Mouse (Mus musculus) limb, embryonic 15.5 days (tissue): ENCODE measurements around the gene Cdc26. TPM values are rescaled to one million over a fixed set of nuclear protein-coding genes. Genes with fewer than 3 reads are reported as not detected.

ENCODE experiments used
- ATAC-seq: fragments of 200-750 bp; cut with Nextera tagmentation; 2 replicates; pipeline ENCODE4 v1.8.0; 2017; ENCODE audit warnings: low read depth, moderate TSS enrichment; ENCODE audit not compliant: insufficient number of reproducible peaks, low FRiP score, low TSS enrichment
- H3K27ac ChIP-seq: fragments of 300-500 bp; sonication (generic); 2 replicates; pipeline ENCODE4 v1.5.1; 2015; ENCODE audit warnings: moderate library complexity, mild to moderate bottlenecking, inconsistent platforms
- H3K27me3 ChIP-seq: fragments of 300-500 bp; sonication (generic); 2 replicates; pipeline ENCODE4 v1.6.1; 2015; ENCODE audit warnings: inconsistent platforms
- H3K36me3 ChIP-seq: fragments of 300-500 bp; sonication (generic); 2 replicates; pipeline ENCODE4 v1.6.1; 2015; ENCODE audit warnings: inconsistent platforms
- H3K4me1 ChIP-seq: fragments of 300-500 bp; sonication (generic); 2 replicates; pipeline ENCODE4 v1.6.1; 2015; ENCODE audit warnings: inconsistent platforms
- H3K4me2 ChIP-seq: fragments of 300-500 bp; sonication (generic); 2 replicates; pipeline ENCODE4 v1.6.1; 2015; ENCODE audit warnings: mild to moderate bottlenecking, inconsistent platforms
- H3K4me3 ChIP-seq: fragments of 300-500 bp; sonication (generic); 2 replicates; pipeline ENCODE4 v1.5.1; 2015; ENCODE audit warnings: mild to moderate bottlenecking, inconsistent platforms
- H3K9ac ChIP-seq: fragments of 300-500 bp; sonication (generic); 2 replicates; pipeline ENCODE4 v1.6.1; 2015; ENCODE audit warnings: inconsistent platforms
- H3K9me3 ChIP-seq: fragments of 300-500 bp; sonication (generic); 2 replicates; pipeline ENCODE4 v1.6.1; 2016; ENCODE audit warnings: inconsistent platforms
- WGBS: fragments of 180-500 bp; shearing (Covaris S2); methylation state at CpG from one replicate; pipeline ENCODE4 v1.1.7; 2015; 5-methylcytosine and 5-hydroxymethylcytosine counted together
- polyA plus RNA-seq: library from polyadenylated mRNA; unstranded; fragments of >200 nt; fragmentation: Nextera tagmentation; extraction: Ambion mirVana; gene quantifications from 2 replicates; pipeline ENCODE4 v1.2.1, GENCODE M21; 2015

Cdc26 gene
- polyA plus RNA-seq, 1 experiment from 2014 or later, result 156 TPM

DNA sequence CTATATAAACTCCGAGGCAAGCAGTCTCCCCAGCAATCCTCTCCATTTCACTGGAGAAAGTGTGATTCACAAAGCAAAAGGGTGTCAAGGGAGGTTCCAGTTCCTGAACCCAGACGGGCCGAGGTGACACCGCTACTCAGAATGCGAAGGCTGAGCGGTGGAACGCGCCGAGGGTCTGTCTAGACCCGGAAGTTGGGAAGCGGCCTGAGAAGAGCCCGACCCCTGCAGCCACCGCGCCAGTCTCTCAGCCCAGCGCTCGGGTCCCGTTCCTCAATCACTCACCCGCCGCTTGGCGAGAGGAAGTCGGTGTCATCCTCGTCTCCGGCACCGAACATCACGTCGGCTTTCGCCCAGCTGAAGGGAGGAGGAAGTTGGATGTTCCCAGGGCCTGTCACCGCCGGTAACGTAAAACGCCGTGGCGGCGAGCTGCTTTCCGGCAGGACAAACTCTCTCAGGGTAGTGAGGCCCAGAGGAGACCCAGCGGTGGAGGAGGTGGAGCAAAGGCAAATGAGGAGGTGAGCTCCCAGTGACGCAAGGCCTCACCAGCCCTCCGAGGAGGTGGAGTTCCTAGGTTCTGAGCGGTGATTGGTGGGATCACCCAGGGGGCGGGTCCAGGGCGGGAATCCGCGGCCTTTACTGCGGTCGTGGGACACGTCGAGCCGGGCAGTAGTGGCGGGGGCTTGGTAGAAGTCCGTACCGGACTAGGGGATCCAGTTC, 48.2 kb downstream of the Cdc26 start, which contains the start of the genes Fkbp15 and Slc31a1:
Fkbp15 (minus strand) TSS at position 461 of the 717 bp plus-strand sequence.
Slc31a1 (plus strand) TSS at position 640 of the 717 bp plus-strand sequence.
- peak within 1 kb of the TSS; percentile 82 for H3K27ac ChIP-seq
- peak; percentile 100 for ATAC-seq
- under 1% methylated on average over 51 of the region's 51 CpGs for WGBS
- H3K9me3 ChIP-seq, result no peaks in the 10 kb centered on the region
- H3K4me2 ChIP-seq, result peak within 1 kb of the TSS; percentile 67
- peaks cover 13% of the 10 kb centered on the region for H3K4me1 ChIP-seq
- H3K27me3 ChIP-seq, result no peaks in the 10 kb centered on the region
- peak within 1 kb of the TSS; percentile 73 for H3K9ac ChIP-seq
- H3K36me3 ChIP-seq, result peaks cover 4% of the 10 kb centered on the region; the same call in 1 of the 2 replicates
- H3K4me3 ChIP-seq, result peak within 1 kb of the TSS; percentile 90

GRCm38 (mm10) chr4:62359256-62359775, 49.1 kb downstream of the Cdc26 start:
- Histone ChIP-seq H3K9me3 (no peaks in the 10 kb centered on the region), H3K4me1 (peaks cover 13% of the 10 kb centered on the region), H3K36me3 (peaks cover 4% of the 10 kb centered on the region; the same call in 1 of the 2 replicates), H3K4me3 (peak overlapping the region; percentile 90), H3K27ac (no peak overlapping the region; the same call in 1 of the 2 replicates), H3K4me2 (peak overlapping the region; percentile 66), H3K9ac (peak overlapping the region; percentile 73), H3K27me3 (no peaks in the 10 kb centered on the region)
- ATAC-seq, result no peak
- 50% methylated on average over 7 of the region's 7 CpGs for WGBS

GRCm38 (mm10) chr4:62357631-62358148, 50.8 kb downstream of the Cdc26 start:
- no peak overlapping the region for H3K4me3 ChIP-seq
- 85% methylated on average over 1 of the region's 1 CpGs for WGBS
- no peak overlapping the region for H3K27ac ChIP-seq
- no peak overlapping the region for H3K4me2 ChIP-seq
- H3K9ac ChIP-seq, result no peak overlapping the region
- H3K9me3 ChIP-seq, result no peaks in the 10 kb centered on the region
- ATAC-seq, result no peak
- peaks cover 9% of the 10 kb centered on the region for H3K36me3 ChIP-seq
- no peaks in the 10 kb centered on the region for H3K27me3 ChIP-seq
- peaks cover 13% of the 10 kb centered on the region for H3K4me1 ChIP-seq

DNA sequence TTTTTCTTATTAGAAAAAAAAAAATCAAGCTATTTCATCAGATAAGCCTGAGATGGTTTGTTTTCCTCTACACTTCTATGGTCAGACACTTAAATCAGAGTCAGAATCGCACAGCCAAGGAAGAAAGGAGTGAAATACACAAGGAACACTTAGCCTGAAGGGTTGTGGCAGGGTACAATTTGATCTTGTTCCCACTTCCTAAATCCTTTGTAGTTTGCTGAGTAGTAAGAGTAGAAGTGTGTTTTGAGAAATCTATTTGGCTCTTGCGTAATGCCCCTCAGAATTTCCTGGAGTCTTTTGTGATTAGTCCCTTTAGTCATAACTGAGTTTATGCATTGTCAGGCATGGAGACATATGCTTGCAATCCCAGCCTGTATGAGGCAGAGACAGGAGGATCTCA, 59.1 kb downstream of the Cdc26 start:
- H3K4me1 ChIP-seq, result no peaks in the 10 kb centered on the region
- H3K27ac ChIP-seq, result no peak overlapping the region
- H3K36me3 ChIP-seq, result peaks cover 35% of the 10 kb centered on the region
- H3K4me3 ChIP-seq, result no peak overlapping the region
- no peak overlapping the region for H3K9ac ChIP-seq
- ATAC-seq, result no peak
- no peak overlapping the region for H3K4me2 ChIP-seq
- H3K27me3 ChIP-seq, result no peaks in the 10 kb centered on the region
- WGBS, result 86% methylated on average over 2 of the region's 2 CpGs
- H3K9me3 ChIP-seq, result no peaks in the 10 kb centered on the region

DNA sequence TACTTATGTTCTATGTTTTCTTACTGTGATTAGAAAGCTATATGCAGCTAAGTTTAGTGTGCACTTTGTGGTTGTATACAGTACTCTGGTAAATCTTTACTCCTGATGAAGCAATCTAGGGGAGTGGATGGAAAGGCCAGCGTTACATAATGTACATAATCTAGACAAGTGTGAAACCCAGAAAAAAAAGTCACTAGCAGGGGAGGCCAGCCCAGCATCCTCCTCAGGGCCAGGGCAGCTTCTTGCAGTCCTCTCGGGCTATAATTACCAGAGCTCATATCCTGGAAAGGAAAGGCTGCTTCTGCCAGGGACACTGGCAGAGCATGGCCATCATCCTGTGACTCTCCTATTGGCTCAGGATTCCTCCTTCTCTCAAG, 60.1 kb downstream of the Cdc26 start:
- Histone ChIP-seq H3K27me3 (no peaks in the 10 kb centered on the region), H3K4me1 (no peaks in the 10 kb centered on the region), H3K4me2 (no peak overlapping the region), H3K9ac (no peak overlapping the region), H3K4me3 (no peak overlapping the region), H3K36me3 (peaks cover 37% of the 10 kb centered on the region), H3K9me3 (no peaks in the 10 kb centered on the region), H3K27ac (0 out of 2 replicates have a peak overlapping the region, but pooled peaks have one; percentile 5)
- no peak for ATAC-seq
- WGBS, result 79% methylated on average over 2 of the region's 2 CpGs

- peaks cover 37% of the 10 kb centered on the region for H3K36me3 ChIP-seq
- H3K4me2 ChIP-seq, result no peak overlapping the region
- H3K4me3 ChIP-seq, result no peak overlapping the region
- no peak overlapping the region for H3K9ac ChIP-seq
- H3K9me3 ChIP-seq, result no peaks in the 10 kb centered on the region
- no peak for ATAC-seq
- no peaks in the 10 kb centered on the region for H3K27me3 ChIP-seq
- no peaks in the 10 kb centered on the region for H3K4me1 ChIP-seq
- WGBS, result 82% methylated on average over 9 of the region's 9 CpGs
- no peak overlapping the region for H3K27ac ChIP-seq
Observed at GRCm38 (mm10) chr4:62347605-62348328, 60.7 kb downstream of the Cdc26 start.

- Histone ChIP-seq H3K4me2 (no peak overlapping the region), H3K27me3 (no peaks in the 10 kb centered on the region), H3K27ac (no peak overlapping the region), H3K36me3 (peaks cover 36% of the 10 kb centered on the region), H3K4me1 (no peaks in the 10 kb centered on the region), H3K9me3 (no peaks in the 10 kb centered on the region), H3K4me3 (no peak overlapping the region), H3K9ac (no peak overlapping the region)
- 80% methylated on average over 4 of the region's 4 CpGs for WGBS
- ATAC-seq, result no peak
Observed at GRCm38 (mm10) chr4:62345827-62346226, 62.6 kb downstream of the Cdc26 start.

- Histone ChIP-seq H3K27ac (no peak overlapping the region), H3K9me3 (no peaks in the 10 kb centered on the region), H3K4me2 (no peak overlapping the region), H3K4me1 (no peaks in the 10 kb centered on the region), H3K4me3 (no peak overlapping the region), H3K27me3 (no peaks in the 10 kb centered on the region), H3K36me3 (peaks cover 41% of the 10 kb centered on the region), H3K9ac (no peak overlapping the region)
- 96% methylated on average over 1 of the region's 1 CpGs for WGBS
- ATAC-seq, result no peak
Observed at GRCm38 (mm10) chr4:62344000-62344399, 64.4 kb downstream of the Cdc26 start.

GRCm38 (mm10) chr4:62338536-62338935, 69.9 kb downstream of the Cdc26 start:
- Histone ChIP-seq H3K4me3 (no peak overlapping the region), H3K27me3 (no peaks in the 10 kb centered on the region), H3K36me3 (peaks cover 56% of the 10 kb centered on the region), H3K4me2 (no peak overlapping the region), H3K27ac (no peak overlapping the region), H3K9me3 (no peaks in the 10 kb centered on the region), H3K4me1 (no peaks in the 10 kb centered on the region), H3K9ac (no peak overlapping the region)
- WGBS, result 89% methylated on average over 5 of the region's 5 CpGs
- ATAC-seq, result no peak

Other genes with a start within 250 kb of the Cdc26 start
- gene Zfp37, start 177.6 kb downstream of the Cdc26 start, polyA plus RNA-seq, result 9.4 and 10.5 TPM in 2 replicates
- 49.7 and 51.4 TPM in 2 replicates for gene Slc31a2, start 146.1 kb downstream of the Cdc26 start, polyA plus RNA-seq
- 28.4 and 29.0 TPM in 2 replicates for gene Fkbp15, start 48.1 kb downstream of the Cdc26 start, polyA plus RNA-seq
- 53.0 and 54.6 TPM in 2 replicates for gene Slc31a1, start 47.9 kb downstream of the Cdc26 start, polyA plus RNA-seq
- 18.7 and 18.8 TPM in 2 replicates for gene Prpf4, start 155 bp upstream of the Cdc26 start, polyA plus RNA-seq
- gene Rnf183, start 26.6 kb upstream of the Cdc26 start, polyA plus RNA-seq, result not detected in 2 replicates
- gene Wdr31, start 62.3 kb upstream of the Cdc26 start, polyA plus RNA-seq, result 4.2 and 4.3 TPM in 2 replicates
- 15.3 and 19.4 TPM in 2 replicates for gene Bspry, start 71.4 kb upstream of the Cdc26 start, polyA plus RNA-seq
- 13.9 and 14.7 TPM in 2 replicates for gene Hdhd3, start 94.8 kb upstream of the Cdc26 start, polyA plus RNA-seq
- 75.8 and 86.5 TPM in 2 replicates for gene Alad, start 111.3 kb upstream of the Cdc26 start, polyA plus RNA-seq
- gene Pole3, start 116.4 kb upstream of the Cdc26 start, polyA plus RNA-seq, result 82.1 and 82.9 TPM in 2 replicates
- gene 4933430I17Rik, start 116.7 kb upstream of the Cdc26 start, polyA plus RNA-seq, result 0.35 and 0.37 TPM in 2 replicates
- 59.4 and 62.3 TPM in 2 replicates for gene Rgs3, start 151.2 kb upstream of the Cdc26 start, polyA plus RNA-seq